In genomic region chr10:29686982-29687381, GRCm38 (mm10) we compare ENCODE assay signal across 24 mouse cellular contexts.
"Had no signal": no experiment of that assay in that cellular context is flagged by ENCODE, and none has a peak within 500 bp of the region (broad histone marks: within the 10 kb centered on the region; RNA-seq: fewer than 3 reads in every experiment).

No protein-coding gene starts in this region.

- ATAC-seq: intestine, embryonic 16.5 days; liver, postnatal 0 days; lung, postnatal 0 days; midbrain, embryonic 13.5 days; midbrain, embryonic 16.5 days had no signal

- H3K36me3 ChIP-seq: kidney, embryonic 15.5 days; limb, embryonic 15.5 days; midbrain, embryonic 10.5 days; midbrain, embryonic 13.5 days; neural tube, embryonic 15.5 days; stomach, embryonic 15.5 days had no signal

- H3K9ac ChIP-seq: kidney, embryonic 15.5 days; limb, embryonic 15.5 days; liver, embryonic 14.5 days; liver, postnatal 0 days; lung, embryonic 14.5 days; midbrain, embryonic 13.5 days; neural tube, embryonic 15.5 days; stomach, embryonic 15.5 days had no signal

- DNase-seq: kidney, adult 18-20 months; kidney, postnatal 14 days; layer of hippocampus, postnatal 36 days; left cerebral cortex, postnatal 4 days; liver, postnatal 0 days; lung, embryonic 14.5 days; retina, postnatal 1 day; right cerebral cortex, postnatal 25 days; spleen, adult 18-20 months; thymus, postnatal 25 days had no signal

- H3K4me1 ChIP-seq: kidney, embryonic 15.5 days; limb, embryonic 15.5 days; midbrain, embryonic 10.5 days; midbrain, embryonic 13.5 days; neural tube, embryonic 15.5 days; stomach, embryonic 15.5 days had no signal

- H3K27me3 ChIP-seq: kidney, embryonic 15.5 days; limb, embryonic 15.5 days; midbrain, embryonic 13.5 days; neural tube, embryonic 15.5 days; stomach, embryonic 15.5 days had no signal

- H3K4me2 ChIP-seq: kidney, embryonic 15.5 days; limb, embryonic 15.5 days; liver, embryonic 11.5 days; lung, embryonic 14.5 days; midbrain, embryonic 13.5 days; neural tube, embryonic 15.5 days; stomach, embryonic 15.5 days had no signal

- H3K9me3 ChIP-seq: kidney, embryonic 15.5 days; limb, embryonic 15.5 days; midbrain, embryonic 10.5 days; midbrain, embryonic 13.5 days; neural tube, embryonic 15.5 days; stomach, embryonic 15.5 days had no signal

- H3K4me3 ChIP-seq: kidney, embryonic 15.5 days; left cerebral cortex, adult 2 months; limb, embryonic 15.5 days; midbrain, embryonic 10.5 days; midbrain, embryonic 13.5 days; myocyte; neural tube, embryonic 15.5 days; stomach, embryonic 15.5 days had no signal

- H3K27ac ChIP-seq: kidney, embryonic 15.5 days; left cerebral cortex, adult 2 months; limb, embryonic 15.5 days; liver, embryonic 14.5 days; macrophage; midbrain, embryonic 10.5 days; midbrain, embryonic 13.5 days; neural tube, embryonic 15.5 days; stomach, embryonic 15.5 days had no signal
